Mouse (Mus musculus): ENCODE measurements at regions not wholly inside any gene's neighbourhood (a gene's known extent, or its start where the extent isn't known, plus 50 kb on each side); places are given as distances from the start of the nearest gene placed in this dataset.

GRCm38 (mm10) chr15:96816997-96817570 is 117.6 kb upstream of the Slc38a2 start:
- DNase-seq (no peak), ATAC-seq (ENCODE audit: insufficient read depth) (no peak)
- H3K27me3 ChIP-seq (ENCODE audit: insufficient read depth, low read length), result no peaks in the 10 kb centered on the region
- no peak overlapping the region for H3K27ac ChIP-seq (ENCODE audit: low read depth)
- H3K36me3 ChIP-seq (ENCODE audit: insufficient read depth), result no peaks in the 10 kb centered on the region
- no peaks in the 10 kb centered on the region for H3K4me1 ChIP-seq (ENCODE audit: insufficient read depth)
- H3K4me2 ChIP-seq, result no peak overlapping the region
- peaks cover 3% of the 10 kb centered on the region; the same call in 1 of the 2 replicates for H3K9me3 ChIP-seq (ENCODE audit: low read depth, low read length)
- no peak for TF ChIP-seq CTCF (IDR thresholded peaks at IDR 0.05; ENCODE audit: low read depth)
- no peak overlapping the region for H3K9ac ChIP-seq
- no peak overlapping the region for H3K4me3 ChIP-seq (ENCODE audit: low read depth, low read length)
- 61% methylated on average over 5 of the region's 5 CpGs for WGBS

GRCm38 (mm10) chr15:96813472-96813871 is 113.9 kb upstream of the Slc38a2 start:
- H3K27ac ChIP-seq (ENCODE audit: low read depth), result no peak overlapping the region
- peaks cover 7% of the 10 kb centered on the region for H3K9me3 ChIP-seq (ENCODE audit: low read depth, low read length)
- no peak overlapping the region for H3K9ac ChIP-seq
- no peak for DNase-seq
- H3K4me2 ChIP-seq, result no peak overlapping the region
- H3K27me3 ChIP-seq (ENCODE audit: insufficient read depth, low read length), result no peaks in the 10 kb centered on the region
- no peak for TF ChIP-seq CTCF (IDR thresholded peaks at IDR 0.05; ENCODE audit: low read depth)
- H3K4me3 ChIP-seq (ENCODE audit: low read depth, low read length), result no peak overlapping the region
- no peaks in the 10 kb centered on the region for H3K36me3 ChIP-seq (ENCODE audit: insufficient read depth)
- H3K4me1 ChIP-seq (ENCODE audit: insufficient read depth), result no peaks in the 10 kb centered on the region
- ATAC-seq (ENCODE audit: insufficient read depth), result no peak
- 75% methylated on average over 2 of the region's 2 CpGs for WGBS

- H3K27ac ChIP-seq (ENCODE audit: low read depth), result peak overlapping the region; percentile 76; the same call in 1 of the 2 replicates
Measured at GRCm38 (mm10) chr15:96802729-96803053, 103.2 kb upstream of the Slc38a2 start.

GRCm38 (mm10) chr15:96802034-96802728 is 102.7 kb upstream of the Slc38a2 start:
- Histone ChIP-seq H3K9me3 (ENCODE audit: low read depth, low read length) (no peaks in the 10 kb centered on the region), H3K27ac (ENCODE audit: low read depth) (peak overlapping the region; percentile 76), H3K36me3 (ENCODE audit: insufficient read depth) (no peaks in the 10 kb centered on the region), H3K27me3 (ENCODE audit: insufficient read depth, low read length) (no peaks in the 10 kb centered on the region), H3K4me3 (ENCODE audit: low read depth, low read length) (no peak overlapping the region), H3K4me1 (ENCODE audit: insufficient read depth) (peaks cover 7% of the 10 kb centered on the region), H3K9ac (no peak overlapping the region), H3K4me2 (no peak overlapping the region)
- peak; percentile 82 for ATAC-seq (ENCODE audit: insufficient read depth)
- DNase-seq, result peak; percentile 88
- 36% methylated on average over 9 of the region's 9 CpGs for WGBS
- no peak for TF ChIP-seq CTCF (IDR thresholded peaks at IDR 0.05; ENCODE audit: low read depth)

More at GRCm38 (mm10) chr15:96802729-96803053, 103.2 kb upstream of the Slc38a2 start:
- H3K9me3 ChIP-seq (ENCODE audit: low read depth, low read length), result no peaks in the 10 kb centered on the region
- H3K36me3 ChIP-seq (ENCODE audit: insufficient read depth), result no peaks in the 10 kb centered on the region
- no peak overlapping the region for H3K4me3 ChIP-seq (ENCODE audit: low read depth, low read length)
- H3K9ac ChIP-seq, result no peak overlapping the region
- no peak overlapping the region for H3K4me2 ChIP-seq
- ATAC-seq (ENCODE audit: insufficient read depth), result no peak; the same call in 1 of the 2 replicates
- WGBS, result 30% methylated on average over 1 of the region's 1 CpGs
- DNase-seq, result no peak
- TF ChIP-seq CTCF (IDR thresholded peaks at IDR 0.05; ENCODE audit: low read depth), result no peak
- no peaks in the 10 kb centered on the region for H3K27me3 ChIP-seq (ENCODE audit: insufficient read depth, low read length)
- H3K4me1 ChIP-seq (ENCODE audit: insufficient read depth), result peaks cover 7% of the 10 kb centered on the region

- no peak for ATAC-seq (ENCODE audit: insufficient read depth)
Measured at GRCm38 (mm10) chr15:96799228-96799627, 99.7 kb upstream of the Slc38a2 start.

GRCm38 (mm10) chr15:96797615-96798270 is 98.2 kb upstream of the Slc38a2 start:
- ATAC-seq (ENCODE audit: insufficient read depth) (peak; percentile 54), DNase-seq (peak; percentile 97)
- TF ChIP-seq CTCF (IDR thresholded peaks at IDR 0.05; ENCODE audit: low read depth), result no peak

More at GRCm38 (mm10) chr15:96799228-96799627, 99.7 kb upstream of the Slc38a2 start:
- Histone ChIP-seq H3K36me3 (ENCODE audit: insufficient read depth) (no peaks in the 10 kb centered on the region), H3K4me3 (ENCODE audit: low read depth, low read length) (no peak overlapping the region), H3K27me3 (ENCODE audit: insufficient read depth, low read length) (no peaks in the 10 kb centered on the region), H3K4me2 (no peak overlapping the region), H3K9ac (no peak overlapping the region), H3K9me3 (ENCODE audit: low read depth, low read length) (no peaks in the 10 kb centered on the region), H3K4me1 (ENCODE audit: insufficient read depth) (peaks cover 9% of the 10 kb centered on the region), H3K27ac (ENCODE audit: low read depth) (no peak overlapping the region; the same call in 1 of the 2 replicates)
- WGBS, result 47% methylated on average over 12 of the region's 12 CpGs
- no peak for TF ChIP-seq CTCF (IDR thresholded peaks at IDR 0.05; ENCODE audit: low read depth)
- DNase-seq, result no peak

GRCm38 (mm10) chr15:96794177-96794719 is 94.7 kb upstream of the Slc38a2 start:
- Histone ChIP-seq H3K9me3 (ENCODE audit: low read depth, low read length) (no peaks in the 10 kb centered on the region), H3K27ac (ENCODE audit: low read depth) (no peak overlapping the region), H3K36me3 (ENCODE audit: insufficient read depth) (no peaks in the 10 kb centered on the region), H3K9ac (no peak overlapping the region), H3K4me2 (no peak overlapping the region), H3K4me3 (ENCODE audit: low read depth, low read length) (no peak overlapping the region), H3K4me1 (ENCODE audit: insufficient read depth) (peaks cover 10% of the 10 kb centered on the region), H3K27me3 (ENCODE audit: insufficient read depth, low read length) (no peaks in the 10 kb centered on the region)
- DNase-seq, result no peak
- no peak for ATAC-seq (ENCODE audit: insufficient read depth)
- TF ChIP-seq CTCF (IDR thresholded peaks at IDR 0.05; ENCODE audit: low read depth), result no peak
- 86% methylated on average over 6 of the region's 6 CpGs for WGBS

More at GRCm38 (mm10) chr15:96797615-96798270, 98.2 kb upstream of the Slc38a2 start:
- H3K4me1 ChIP-seq (ENCODE audit: insufficient read depth), result peaks cover 13% of the 10 kb centered on the region
- H3K9ac ChIP-seq, result no peak overlapping the region
- H3K4me2 ChIP-seq, result no peak overlapping the region
- WGBS, result 32% methylated on average over 4 of the region's 4 CpGs
- no peaks in the 10 kb centered on the region for H3K36me3 ChIP-seq (ENCODE audit: insufficient read depth)
- H3K9me3 ChIP-seq (ENCODE audit: low read depth, low read length), result no peaks in the 10 kb centered on the region
- H3K27me3 ChIP-seq (ENCODE audit: insufficient read depth, low read length), result no peaks in the 10 kb centered on the region
- H3K4me3 ChIP-seq (ENCODE audit: low read depth, low read length), result no peak overlapping the region
- H3K27ac ChIP-seq (ENCODE audit: low read depth), result peak overlapping the region; percentile 90
